ENCODE assay signal across 12 mouse cellular contexts in genomic region chr14:120280136-120280535, GRCm38 (mm10). TPM values are rescaled to one million over a fixed set of nuclear protein-coding genes. Genes with fewer than 3 reads are reported as not detected.
DNase-seq lines count a peak whose midpoint lies in the region; ATAC-seq lines count a peak whose summit lies in the region.
"Had no signal": no experiment of that assay in that cellular context is flagged by ENCODE, and none has a peak within 500 bp of the region (broad histone marks: within the 10 kb centered on the region; RNA-seq: fewer than 3 reads in every experiment).

No protein-coding gene starts in this region.

- H3K4me1 ChIP-seq in hindbrain, embryonic 10.5 days (replicated peaks): peaks cover 66% of the 10 kb centered on the region
- peaks cover 59% of the 10 kb centered on the region for H3K4me1 ChIP-seq in hindbrain, embryonic 13.5 days (replicated peaks)
- H3K4me1 ChIP-seq in embryonic facial prominence, embryonic 11.5 days (ENCODE audit: control insufficient read depth, insufficient read depth, low read length): peaks cover 2% of the 10 kb centered on the region
- peaks cover 42% of the 10 kb centered on the region for H3K4me1 ChIP-seq in intestine, embryonic 15.5 days (replicated peaks)
- peaks cover 55% of the 10 kb centered on the region for H3K4me1 ChIP-seq in midbrain, embryonic 13.5 days (replicated peaks)

- no peak overlapping the region for H3K9ac ChIP-seq in hindbrain, embryonic 13.5 days
- H3K9ac ChIP-seq in embryonic facial prominence, embryonic 11.5 days (replicated peaks; ENCODE audit: low read length): no peak overlapping the region
- H3K9ac ChIP-seq in intestine, embryonic 15.5 days: no peak overlapping the region
- no peak overlapping the region for H3K9ac ChIP-seq in midbrain, embryonic 13.5 days (replicated peaks)
- H3K9ac ChIP-seq: liver, postnatal 0 days; neural tube, embryonic 12.5 days had no signal

- H3K27me3 ChIP-seq in hindbrain, embryonic 10.5 days (ENCODE audit: insufficient read depth, poor library complexity, severe bottlenecking): no peaks in the 10 kb centered on the region
- no peaks in the 10 kb centered on the region for H3K27me3 ChIP-seq in hindbrain, embryonic 13.5 days
- H3K27me3 ChIP-seq in embryonic facial prominence, embryonic 11.5 days (ENCODE audit: control insufficient read depth, insufficient read depth, low read length): no peaks in the 10 kb centered on the region
- H3K27me3 ChIP-seq in intestine, embryonic 15.5 days (replicated peaks): no peaks in the 10 kb centered on the region
- H3K27me3 ChIP-seq in midbrain, embryonic 13.5 days: no peaks in the 10 kb centered on the region
- H3K27me3 ChIP-seq: neural tube, embryonic 12.5 days had no signal

- DNase-seq in hindbrain, embryonic 10.5 days (ENCODE audit: low spot score): no peak
- DNase-seq in A20 (ENCODE audit: low read depth, low spot score): peak; percentile 31
- DNase-seq in embryonic facial prominence, embryonic 11.5 days (ENCODE audit: low spot score): peak; percentile 77
- no peak for DNase-seq in cerebellum, adult 9-11 months
- DNase-seq: kidney, adult 18-20 months; liver, postnatal 0 days had no signal

- peak overlapping the region; percentile 88; the same call in 1 of the 2 replicates for H3K27ac ChIP-seq in hindbrain, embryonic 10.5 days
- no peak overlapping the region for H3K27ac ChIP-seq in hindbrain, embryonic 13.5 days
- H3K27ac ChIP-seq in embryonic facial prominence, embryonic 11.5 days (replicated peaks; ENCODE audit: low read depth, low read length): 0 out of 2 replicates have a peak overlapping the region, but pooled peaks have one; percentile 29
- H3K27ac ChIP-seq in intestine, embryonic 15.5 days: no peak overlapping the region
- H3K27ac ChIP-seq in midbrain, embryonic 13.5 days: no peak overlapping the region
- H3K27ac ChIP-seq: neural tube, embryonic 12.5 days had no signal

- H3K9me3 ChIP-seq in hindbrain, embryonic 10.5 days: no peaks in the 10 kb centered on the region
- no peaks in the 10 kb centered on the region for H3K9me3 ChIP-seq in hindbrain, embryonic 13.5 days
- no peaks in the 10 kb centered on the region for H3K9me3 ChIP-seq in embryonic facial prominence, embryonic 11.5 days (replicated peaks; ENCODE audit: control insufficient read depth, low read length)
- H3K9me3 ChIP-seq in intestine, embryonic 15.5 days: no peaks in the 10 kb centered on the region
- H3K9me3 ChIP-seq in midbrain, embryonic 13.5 days: no peaks in the 10 kb centered on the region
- H3K9me3 ChIP-seq: G1E; neural tube, embryonic 12.5 days had no signal

- ATAC-seq in hindbrain, embryonic 13.5 days (ENCODE audit: low FRiP score): no peak
- ATAC-seq in embryonic facial prominence, embryonic 11.5 days (replicated peaks; ENCODE audit: insufficient number of reproducible peaks, low FRiP score, low TSS enrichment, low read depth): no peak
- no peak for ATAC-seq in intestine, embryonic 15.5 days
- ATAC-seq in midbrain, embryonic 13.5 days: no peak
- no peak for ATAC-seq in erythroblast, adult 5-6 weeks (replicated peaks; ENCODE audit: low FRiP score, poor library complexity, severe bottlenecking)
- ATAC-seq: liver, postnatal 0 days had no signal

- no peak overlapping the region for H3K4me2 ChIP-seq in hindbrain, embryonic 13.5 days
- no peak overlapping the region for H3K4me2 ChIP-seq in embryonic facial prominence, embryonic 11.5 days (ENCODE audit: low read depth, low read length)
- peak overlapping the region; percentile 12; the same call in 1 of the 2 replicates for H3K4me2 ChIP-seq in intestine, embryonic 15.5 days (replicated peaks)
- H3K4me2 ChIP-seq in midbrain, embryonic 13.5 days (replicated peaks): no peak overlapping the region

- no peak overlapping the region for H3K4me3 ChIP-seq in hindbrain, embryonic 10.5 days
- H3K4me3 ChIP-seq in hindbrain, embryonic 13.5 days: no peak overlapping the region
- no peak overlapping the region for H3K4me3 ChIP-seq in embryonic facial prominence, embryonic 11.5 days (ENCODE audit: low read depth, low read length)
- no peak overlapping the region for H3K4me3 ChIP-seq in intestine, embryonic 15.5 days (replicated peaks)
- H3K4me3 ChIP-seq in midbrain, embryonic 13.5 days (replicated peaks): no peak overlapping the region
- H3K4me3 ChIP-seq: neural tube, embryonic 12.5 days had no signal

- H3K36me3 ChIP-seq in hindbrain, embryonic 10.5 days: no peaks in the 10 kb centered on the region
- no peaks in the 10 kb centered on the region for H3K36me3 ChIP-seq in hindbrain, embryonic 13.5 days
- H3K36me3 ChIP-seq in embryonic facial prominence, embryonic 11.5 days (replicated peaks; ENCODE audit: control insufficient read depth, insufficient read depth, low read depth, low read length): no peaks in the 10 kb centered on the region
- no peaks in the 10 kb centered on the region for H3K36me3 ChIP-seq in intestine, embryonic 15.5 days
- H3K36me3 ChIP-seq in midbrain, embryonic 13.5 days: no peaks in the 10 kb centered on the region
- H3K36me3 ChIP-seq: neural tube, embryonic 12.5 days had no signal

RNA-seq across cellular contexts. Expression of gene Mbnl2, which starts 4.7 kb away (rescaled TPM):
- 29.4 and 31.8 TPM in 2 replicates for polyA plus RNA-seq in hindbrain, embryonic 10.5 days (2016; fragmentation: Nextera tagmentation; extraction: Ambion mirVana)
- polyA plus RNA-seq in hindbrain, embryonic 13.5 days (2015; fragmentation: Nextera tagmentation; extraction: Ambion mirVana): 23.9 and 24.7 TPM in 2 replicates
- 74.3 and 76.0 TPM in 2 replicates for polyA plus RNA-seq in embryonic facial prominence, embryonic 11.5 days (2014; fragmentation: Nextera tagmentation; extraction: Ambion mirVana)
- polyA plus RNA-seq in intestine, embryonic 15.5 days (2015; fragmentation: Nextera tagmentation; extraction: Ambion mirVana): 105 and 111 TPM in 2 replicates
- 17.2 and 17.6 TPM in 2 replicates for polyA plus RNA-seq in midbrain, embryonic 13.5 days (2015; fragmentation: Nextera tagmentation; extraction: Ambion mirVana)
- 36.8 and 45.3 TPM in 2 replicates for total RNA-seq in erythroblast, adult 5-6 weeks (2015; ENCODE audit: low replicate concordance)
- 30.1 and 44.6 TPM in 2 replicates for total RNA-seq in erythroblast, adult 5-6 weeks (2017; ENCODE audit: low replicate concordance)

Comparison
In these comparisons a context has a peak if more than half of its experiments do, and no peak if none do; other contexts are left out.
1. H3K27ac ChIP-seq: peak in hindbrain, embryonic 10.5 days (single experiment) and embryonic facial prominence, embryonic 11.5 days (single experiment); none in hindbrain, embryonic 13.5 days (single experiment), intestine, embryonic 15.5 days (single experiment) and midbrain, embryonic 13.5 days (single experiment).
2. DNase-seq: peak in A20 (single experiment) and embryonic facial prominence, embryonic 11.5 days (single experiment); none in hindbrain, embryonic 10.5 days (single experiment) and cerebellum, adult 9-11 months (single experiment).